Mouse (Mus musculus): Measurements from ENCODE around the gene Procr.

DNA sequence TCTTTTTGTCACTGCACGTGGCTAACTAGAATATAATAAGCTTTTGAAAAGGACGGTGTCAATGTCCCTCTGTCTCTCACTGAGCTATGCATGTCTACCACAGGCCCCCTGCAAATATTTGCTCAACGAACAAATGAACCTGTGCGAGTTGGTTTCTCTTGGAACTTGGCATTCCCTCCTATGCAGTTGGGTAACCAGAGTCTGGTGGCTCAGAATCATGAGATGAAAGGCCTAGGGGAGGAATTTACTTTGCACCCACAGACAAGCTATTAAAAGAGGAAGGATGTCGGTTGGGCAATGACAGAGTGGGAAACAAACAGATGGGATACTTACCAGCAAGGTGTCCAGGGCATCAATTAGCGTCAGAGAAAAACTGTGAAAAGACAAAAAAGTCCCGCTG is 24.6 kb upstream of the Procr start:
- no peak for TF ChIP-seq CTCF (IDR thresholded peaks at IDR 0.05; ENCODE audit: low read depth)
- TF ChIP-seq EP300 (IDR thresholded peaks at IDR 0.05; ENCODE audit: low read depth), result no peak

Measured in heart, postnatal 0 days (tissue).